Mouse (Mus musculus) spleen, postnatal 0 days (tissue): ENCODE data around the gene 1700019A02Rik. TPM values are rescaled to one million over a fixed set of nuclear protein-coding genes. Genes with fewer than 3 reads are reported as not detected.

Experiments used
- polyA plus RNA-seq: library from polyadenylated mRNA; unstranded; fragments of >200 nt; fragmentation: Nextera tagmentation; extraction: Ambion mirVana; gene quantifications from 2 replicates; pipeline ENCODE4 v1.2.1, GENCODE M21; 2015

1700019A02Rik gene
- polyA plus RNA-seq = not detected in 2 replicates

GRCm38 (mm10) chr1:53187536-53187935 lies at the start of gene 1700019A02Rik:
Gene 1700019A02Rik, minus strand, starts transcription at chr1:53187636.

Other genes with a start within 250 kb of the 1700019A02Rik start
- 0.35 and 0.44 TPM in 2 replicates for gene 1700019D03Rik, start 167.5 kb downstream of the 1700019A02Rik start, polyA plus RNA-seq
- gene Mstn, start 126.0 kb downstream of the 1700019A02Rik start, polyA plus RNA-seq = 0.17 TPM in 1 of 2 replicates, not detected in the other
- gene Pms1, start 109.4 kb upstream of the 1700019A02Rik start, polyA plus RNA-seq = 8.4 and 10.6 TPM in 2 replicates
- 25.3 and 28.2 TPM in 2 replicates for gene Ormdl1, start 109.5 kb upstream of the 1700019A02Rik start, polyA plus RNA-seq
- not detected in 2 replicates for gene Gm28778, start 109.5 kb upstream of the 1700019A02Rik start, polyA plus RNA-seq
- gene Osgepl1, start 126.0 kb upstream of the 1700019A02Rik start, polyA plus RNA-seq = 27.4 and 31.7 TPM in 2 replicates
- 2.3 and 19.4 TPM in 2 replicates for gene Asdurf, start 165.0 kb upstream of the 1700019A02Rik start, polyA plus RNA-seq
- gene Gm28551, start 165.0 kb upstream of the 1700019A02Rik start, polyA plus RNA-seq = 0.21 and 0.23 TPM in 2 replicates
- 58.4 and 61.8 TPM in 2 replicates for gene Asnsd1, start 165.1 kb upstream of the 1700019A02Rik start, polyA plus RNA-seq